Mouse (Mus musculus) heart, adult 2 months (tissue): ENCODE data around the gene Hspb8. TPM values are rescaled to one million over a fixed set of nuclear protein-coding genes. Genes with fewer than 3 reads are reported as not detected.
A peak's percentile ranks its signal among the peaks of the same experiment; 100 is the strongest.

ENCODE experiments used
- DNase-seq, 2 experiments: peaks; one replicate each; pipeline ENCODE4 v3.0.0; 2021
- H3K27ac ChIP-seq: fragments of 200-600 bp; 2 replicates; pipeline ENCODE4 v1.8.1; 2022
- H3K27me3 ChIP-seq: fragments of 200-500 bp; 2 replicates; pipeline ENCODE4 v1.6.1; 2012; ENCODE audit warnings: mild to moderate bottlenecking, low read length, inconsistent platforms, mixed read lengths; ENCODE audit not compliant: control insufficient read depth, insufficient read depth
- H3K36me3 ChIP-seq: fragments of 200-500 bp; 2 replicates; pipeline ENCODE4 v1.6.1; 2012; ENCODE audit warnings: low read length, inconsistent platforms; ENCODE audit not compliant: control insufficient read depth, insufficient read depth
- H3K4me1 ChIP-seq: fragments of 200-500 bp; 2 replicates; pipeline ENCODE4 v1.6.1; 2011; ENCODE audit warnings: low read length; ENCODE audit not compliant: control insufficient read depth, insufficient read depth
- H3K4me3 ChIP-seq: fragments of 200-600 bp; 2 replicates; pipeline ENCODE4 v1.8.1; 2022
- H3K79me2 ChIP-seq: fragments of 200-500 bp; replicated peaks from 2 replicates; pipeline ENCODE4 v1.6.1; 2012; ENCODE audit warnings: mild to moderate bottlenecking, inconsistent platforms, low read length, moderate library complexity, mixed read lengths; ENCODE audit not compliant: control insufficient read depth, insufficient read depth
- H3K9ac ChIP-seq: fragments of 200-500 bp; 2 replicates; pipeline ENCODE4 v1.6.1; 2012; ENCODE audit warnings: low read depth, mild to moderate bottlenecking, control low read depth, inconsistent platforms, low read length, mixed read lengths
- CTCF ChIP-seq: fragments of 200-600 bp; IDR thresholded peaks from 2 replicates; pipeline ENCODE4 v1.8.1; 2022; ENCODE audit warnings: antibody characterized with exemption, mild to moderate bottlenecking, moderate library complexity
- EP300 ChIP-seq: fragments of 200-500 bp; IDR thresholded peaks from 2 replicates; pipeline ENCODE4 v1.6.1; 2011; ENCODE audit warnings: low read depth, low read length, control low read depth; ENCODE audit not compliant: insufficient read depth
- POLR2A ChIP-seq: fragments of 200-500 bp; IDR thresholded peaks from 2 replicates; pipeline ENCODE4 v1.6.1; 2011; ENCODE audit warnings: mild to moderate bottlenecking, low read depth, low read length, control low read depth; ENCODE audit not compliant: insufficient read depth
- WGBS: fragments of 180-500 bp; shearing (Covaris S2); methylation state at CpG from one replicate; pipeline ENCODE4 v1.1.7; 2018; 5-methylcytosine and 5-hydroxymethylcytosine counted together
- intact Hi-C: fragments of 180-260 bp; cut with DNase I; formaldehyde crosslinking; loops from one replicate; pipeline ENCODE4 v1.15.1; 2025
- polyA plus RNA-seq: library from polyadenylated mRNA; depleted of rRNA; stranded (reverse); fragments of >200 nt; gene quantifications from 2 replicates; pipeline ENCODE4 v1.2.3, GENCODE M21; 2012
- total RNA-seq, 2 experiments: library from RNA; stranded (reverse); gene quantifications; 2 replicates each; pipeline ENCODE4 v1.2.3; 2021

Hspb8 gene
- total and polyA plus RNA-seq, 3 experiments: 419 to 552 (median 483) TPM

GRCm38 (mm10) chr5:116425273-116425672, 2.6 kb upstream of the Hspb8 start:
- Histone ChIP-seq H3K79me2 (no peaks in the 10 kb centered on the region), H3K36me3 (no peaks in the 10 kb centered on the region), H3K4me3 (no peak overlapping the region), H3K9ac (no peak overlapping the region), H3K4me1 (no peaks in the 10 kb centered on the region), H3K27me3 (no peaks in the 10 kb centered on the region), H3K27ac (no peak overlapping the region)
- WGBS: 54% methylated on average over 7 of the region's 7 CpGs
- TF ChIP-seq POLR2A (no peak), CTCF (no peak), EP300 (no peak)
- intact Hi-C loops: no loop called here
- DNase-seq: peak; percentile 74 to 76

- no peaks in the 10 kb centered on the region for H3K79me2 ChIP-seq
- TF ChIP-seq EP300 (no peak), CTCF (no peak), POLR2A (no peak)
- H3K27ac ChIP-seq: peak overlapping the region; percentile 86
- intact Hi-C loops: loop anchor here (2.0 kb wide), 2 partner anchors 19 to 27 kb away; no protein-coding TSS in a partner anchor
- no peaks in the 10 kb centered on the region for H3K4me1 ChIP-seq
- no peaks in the 10 kb centered on the region for H3K36me3 ChIP-seq
- 87% methylated on average over 8 of the region's 8 CpGs for WGBS
- no peak overlapping the region for H3K9ac ChIP-seq
- H3K27me3 ChIP-seq: no peaks in the 10 kb centered on the region
- no peak overlapping the region for H3K4me3 ChIP-seq
- DNase-seq: no peak
These were observed 1.1 kb upstream of the Hspb8 start for GRCm38 (mm10) chr5:116423746-116424145.

- Histone ChIP-seq H3K4me1 (no peaks in the 10 kb centered on the region), H3K79me2 (no peaks in the 10 kb centered on the region), H3K36me3 (no peaks in the 10 kb centered on the region), H3K9ac (peak overlapping the region; percentile 87), H3K27ac (peak overlapping the region; percentile 93), H3K27me3 (no peaks in the 10 kb centered on the region), H3K4me3 (peak overlapping the region; percentile 71)
- TF ChIP-seq CTCF: no peak
- TF ChIP-seq POLR2A: no peak
- TF ChIP-seq EP300: peak; percentile 24; the same call in 1 of the 2 replicates
- peak in 1 of 2 experiments; percentile 47 for DNase-seq
- WGBS: 31% methylated on average over 22 of the region's 22 CpGs
- intact Hi-C loops: loop anchor here (2.0 kb wide), 2 partner anchors 21 to 29 kb away; no protein-coding TSS in a partner anchor
These were observed 728 bp downstream of the Hspb8 start for GRCm38 (mm10) chr5:116421791-116422481.

- no peak for TF ChIP-seq POLR2A
- no peak for TF ChIP-seq CTCF
- TF ChIP-seq EP300: no peak
- peaks cover 3% of the 10 kb centered on the region; the same call in 1 of the 2 replicates for H3K36me3 ChIP-seq
- intact Hi-C loops: no loop called here
- H3K79me2 ChIP-seq: no peaks in the 10 kb centered on the region
- WGBS: 34% methylated on average over 6 of the region's 6 CpGs
- H3K4me1 ChIP-seq: peaks cover 2% of the 10 kb centered on the region; the same call in 1 of the 2 replicates
- H3K27ac ChIP-seq: peak overlapping the region; percentile 82
- DNase-seq: peak; percentile 48 to 55
- peak overlapping the region; percentile 43 for H3K4me3 ChIP-seq
- H3K9ac ChIP-seq: peak overlapping the region; percentile 56
- no peaks in the 10 kb centered on the region for H3K27me3 ChIP-seq
These were observed 1.9 kb downstream of the Hspb8 start for GRCm38 (mm10) chr5:116420759-116421225.

- intact Hi-C loops: no loop called here
- TF ChIP-seq EP300 (no peak), POLR2A (no peak), CTCF (no peak)
- peaks cover 2% of the 10 kb centered on the region; the same call in 1 of the 2 replicates for H3K4me1 ChIP-seq
- no peak for DNase-seq
- peaks cover 3% of the 10 kb centered on the region; the same call in 1 of the 2 replicates for H3K36me3 ChIP-seq
- H3K79me2 ChIP-seq: no peaks in the 10 kb centered on the region
- 88% methylated on average over 1 of the region's 1 CpGs for WGBS
- H3K4me3 ChIP-seq: peak overlapping the region; percentile 43
- H3K27ac ChIP-seq: peak overlapping the region; percentile 82
- no peaks in the 10 kb centered on the region for H3K27me3 ChIP-seq
- H3K9ac ChIP-seq: peak overlapping the region; percentile 56
These were observed 2.5 kb downstream of the Hspb8 start for GRCm38 (mm10) chr5:116420213-116420612.
